Mouse (Mus musculus): ENCODE data around the gene Ttc7b. TPM values are rescaled to one million over a fixed set of nuclear protein-coding genes. Genes with fewer than 3 reads are reported as not detected.

Ttc7b gene
- polyA plus RNA-seq, 1 experiment from 2014 or later: 5.0 TPM

GRCm38 (mm10) chr12:100304280-100304679 is 216.3 kb downstream of the Ttc7b start:
- Histone ChIP-seq H3K9me3 (no peaks in the 10 kb centered on the region), H3K27me3 (no peaks in the 10 kb centered on the region), H3K36me3 (peaks cover 16% of the 10 kb centered on the region; the same call in 1 of the 2 replicates), H3K4me1 (peaks cover 6% of the 10 kb centered on the region; the same call in 1 of the 2 replicates), H3K27ac (no peak overlapping the region), H3K9ac (no peak overlapping the region), H3K4me2 (no peak overlapping the region), H3K4me3 (no peak overlapping the region)
- WGBS: 80% methylated on average over 2 of the region's 2 CpGs
- no peak for ATAC-seq (ENCODE audit: insufficient number of reproducible peaks, low FRiP score, low TSS enrichment, low read depth)

- H3K36me3 ChIP-seq: peaks cover 15% of the 10 kb centered on the region; the same call in 1 of the 2 replicates
- no peaks in the 10 kb centered on the region for H3K9me3 ChIP-seq
- H3K4me2 ChIP-seq: no peak overlapping the region
- H3K27ac ChIP-seq: no peak overlapping the region
- H3K4me1 ChIP-seq: peaks cover 6% of the 10 kb centered on the region; the same call in 1 of the 2 replicates
- H3K9ac ChIP-seq: no peak overlapping the region
- no peaks in the 10 kb centered on the region for H3K27me3 ChIP-seq
- H3K4me3 ChIP-seq: no peak overlapping the region
- WGBS: 68% methylated on average over 7 of the region's 7 CpGs
- ATAC-seq (ENCODE audit: insufficient number of reproducible peaks, low FRiP score, low TSS enrichment, low read depth): no peak
Observed at GRCm38 (mm10) chr12:100303141-100303540, 217.5 kb downstream of the Ttc7b start.

- Histone ChIP-seq H3K27ac (no peak overlapping the region), H3K27me3 (no peaks in the 10 kb centered on the region), H3K4me2 (no peak overlapping the region), H3K9me3 (no peaks in the 10 kb centered on the region), H3K36me3 (peaks cover 10% of the 10 kb centered on the region; the same call in 1 of the 2 replicates), H3K4me3 (no peak overlapping the region), H3K4me1 (no peaks in the 10 kb centered on the region; the same call in 1 of the 2 replicates), H3K9ac (no peak overlapping the region)
- WGBS: 79% methylated on average over 5 of the region's 5 CpGs
- ATAC-seq (ENCODE audit: insufficient number of reproducible peaks, low FRiP score, low TSS enrichment, low read depth): no peak
Observed at GRCm38 (mm10) chr12:100300446-100300845, 220.2 kb downstream of the Ttc7b start.

GRCm38 (mm10) chr12:100299322-100299726 is 221.3 kb downstream of the Ttc7b start:
- Histone ChIP-seq H3K9ac (no peak overlapping the region), H3K27me3 (no peaks in the 10 kb centered on the region), H3K4me3 (no peak overlapping the region), H3K9me3 (no peaks in the 10 kb centered on the region), H3K4me2 (no peak overlapping the region), H3K4me1 (no peaks in the 10 kb centered on the region), H3K27ac (0 out of 2 replicates have a peak overlapping the region, but pooled peaks have one; percentile 18), H3K36me3 (peaks cover 10% of the 10 kb centered on the region; the same call in 1 of the 2 replicates)
- WGBS: 72% methylated on average over 8 of the region's 8 CpGs
- no peak for ATAC-seq (ENCODE audit: insufficient number of reproducible peaks, low FRiP score, low TSS enrichment, low read depth)

- Histone ChIP-seq H3K36me3 (peaks cover 10% of the 10 kb centered on the region; the same call in 1 of the 2 replicates), H3K9ac (no peak overlapping the region), H3K4me1 (no peaks in the 10 kb centered on the region), H3K4me2 (no peak overlapping the region), H3K27ac (0 out of 2 replicates have a peak overlapping the region, but pooled peaks have one; percentile 18), H3K4me3 (no peak overlapping the region), H3K27me3 (no peaks in the 10 kb centered on the region), H3K9me3 (no peaks in the 10 kb centered on the region)
- no peak for ATAC-seq (ENCODE audit: insufficient number of reproducible peaks, low FRiP score, low TSS enrichment, low read depth)
- 79% methylated on average over 2 of the region's 2 CpGs for WGBS
Observed at GRCm38 (mm10) chr12:100298788-100299187, 221.8 kb downstream of the Ttc7b start.

GRCm38 (mm10) chr12:100297961-100298360 is 222.7 kb downstream of the Ttc7b start:
- Histone ChIP-seq H3K4me2 (no peak overlapping the region), H3K9me3 (no peaks in the 10 kb centered on the region), H3K9ac (no peak overlapping the region), H3K27ac (no peak overlapping the region), H3K4me3 (no peak overlapping the region), H3K4me1 (no peaks in the 10 kb centered on the region), H3K27me3 (no peaks in the 10 kb centered on the region), H3K36me3 (peaks cover 10% of the 10 kb centered on the region; the same call in 1 of the 2 replicates)
- WGBS: 86% methylated on average over 4 of the region's 4 CpGs
- ATAC-seq (ENCODE audit: insufficient number of reproducible peaks, low FRiP score, low TSS enrichment, low read depth): no peak

GRCm38 (mm10) chr12:100294457-100294856 is 226.2 kb downstream of the Ttc7b start:
- no peak overlapping the region for H3K27ac ChIP-seq

GRCm38 (mm10) chr12:100293956-100294355 is 226.7 kb downstream of the Ttc7b start:
- no peak for ATAC-seq (ENCODE audit: insufficient number of reproducible peaks, low FRiP score, low TSS enrichment, low read depth)

More at GRCm38 (mm10) chr12:100294457-100294856, 226.2 kb downstream of the Ttc7b start:
- H3K9me3 ChIP-seq: no peaks in the 10 kb centered on the region
- 0 out of 2 replicates have a peak, but pooled peaks cover 3% of the 10 kb centered on the region for H3K36me3 ChIP-seq
- no peak for ATAC-seq (ENCODE audit: insufficient number of reproducible peaks, low FRiP score, low TSS enrichment, low read depth)
- H3K9ac ChIP-seq: no peak overlapping the region
- no peak overlapping the region for H3K4me2 ChIP-seq
- 83% methylated on average over 2 of the region's 2 CpGs for WGBS
- H3K4me3 ChIP-seq: no peak overlapping the region
- H3K4me1 ChIP-seq: peaks cover 21% of the 10 kb centered on the region
- no peaks in the 10 kb centered on the region for H3K27me3 ChIP-seq

GRCm38 (mm10) chr12:100290711-100291685 is 229.6 kb downstream of the Ttc7b start:
- no peaks in the 10 kb centered on the region for H3K36me3 ChIP-seq
- WGBS: 45% methylated on average over 18 of the region's 18 CpGs
- peak overlapping the region; percentile 72 for H3K27ac ChIP-seq
- H3K9ac ChIP-seq: no peak overlapping the region
- no peak overlapping the region for H3K4me3 ChIP-seq
- no peaks in the 10 kb centered on the region for H3K27me3 ChIP-seq
- no peak overlapping the region for H3K4me2 ChIP-seq
- peak; percentile 48; the same call in 1 of the 2 replicates for ATAC-seq (ENCODE audit: insufficient number of reproducible peaks, low FRiP score, low TSS enrichment, low read depth)
- H3K9me3 ChIP-seq: no peaks in the 10 kb centered on the region
- peaks cover 29% of the 10 kb centered on the region for H3K4me1 ChIP-seq

More at GRCm38 (mm10) chr12:100293956-100294355, 226.7 kb downstream of the Ttc7b start:
- 73% methylated on average over 9 of the region's 9 CpGs for WGBS
- Histone ChIP-seq H3K36me3 (no peaks in the 10 kb centered on the region), H3K4me1 (peaks cover 26% of the 10 kb centered on the region), H3K27me3 (no peaks in the 10 kb centered on the region), H3K9me3 (no peaks in the 10 kb centered on the region), H3K4me3 (no peak overlapping the region), H3K4me2 (no peak overlapping the region), H3K9ac (no peak overlapping the region), H3K27ac (no peak overlapping the region)

- no peaks in the 10 kb centered on the region for H3K36me3 ChIP-seq
- no peak for ATAC-seq (ENCODE audit: insufficient number of reproducible peaks, low FRiP score, low TSS enrichment, low read depth)
- peaks cover 29% of the 10 kb centered on the region for H3K4me1 ChIP-seq
- H3K9me3 ChIP-seq: no peaks in the 10 kb centered on the region
- H3K9ac ChIP-seq: no peak overlapping the region
- peak overlapping the region; percentile 17; the same call in 1 of the 2 replicates for H3K4me2 ChIP-seq
- H3K27me3 ChIP-seq: no peaks in the 10 kb centered on the region
- no peak overlapping the region for H3K4me3 ChIP-seq
- H3K27ac ChIP-seq: peak overlapping the region; percentile 72
- 43% methylated on average over 11 of the region's 11 CpGs for WGBS
Observed at GRCm38 (mm10) chr12:100290178-100290531, 230.5 kb downstream of the Ttc7b start.

- peak; percentile 45; the same call in 1 of the 2 replicates for ATAC-seq (ENCODE audit: insufficient number of reproducible peaks, low FRiP score, low TSS enrichment, low read depth)
- H3K36me3 ChIP-seq: no peaks in the 10 kb centered on the region
- peak overlapping the region; percentile 72 for H3K27ac ChIP-seq
- WGBS: 18% methylated on average over 8 of the region's 8 CpGs
- no peaks in the 10 kb centered on the region for H3K27me3 ChIP-seq
- no peaks in the 10 kb centered on the region for H3K9me3 ChIP-seq
- no peak overlapping the region for H3K9ac ChIP-seq
- peak overlapping the region; percentile 17; the same call in 1 of the 2 replicates for H3K4me2 ChIP-seq
- H3K4me1 ChIP-seq: peaks cover 29% of the 10 kb centered on the region
- H3K4me3 ChIP-seq: no peak overlapping the region
Observed at GRCm38 (mm10) chr12:100289267-100290177, 231.1 kb downstream of the Ttc7b start.
